Mouse (Mus musculus) lung, postnatal 0 days (tissue): ENCODE data around the gene Aldh1l1. TPM values are rescaled to one million over a fixed set of nuclear protein-coding genes. Genes with fewer than 3 reads are reported as not detected.

ENCODE experiments used
- ATAC-seq: fragments of 200-750 bp; cut with Nextera tagmentation; 2 replicates; pipeline ENCODE4 v1.8.0; 2017; ENCODE audit warnings: moderate library complexity
- DNase-seq: peaks from one replicate; pipeline ENCODE4 v3.0.0-alpha.2; 2016; ENCODE audit warnings: low spot score
- H3K27ac ChIP-seq: fragments of 300-500 bp; sonication (generic); 2 replicates; pipeline ENCODE4 v1.5.1; 2014; ENCODE audit warnings: antibody characterized with exemption, mild to moderate bottlenecking, low read length, mixed read lengths
- H3K27me3 ChIP-seq: fragments of 300-500 bp; sonication (generic); replicated peaks from 2 replicates; pipeline ENCODE4 v1.6.1; 2014; ENCODE audit warnings: low read length, mixed read lengths; ENCODE audit not compliant: insufficient read depth
- H3K36me3 ChIP-seq: fragments of 300-500 bp; sonication (generic); 2 replicates; pipeline ENCODE4 v1.6.1; 2014; ENCODE audit warnings: low read length, mixed read lengths; ENCODE audit not compliant: insufficient read depth
- H3K4me1 ChIP-seq: fragments of 300-500 bp; sonication (generic); 2 replicates; pipeline ENCODE4 v1.6.1; 2014; ENCODE audit warnings: antibody characterized with exemption, low read depth, low read length, mixed read lengths; ENCODE audit not compliant: insufficient read depth
- H3K4me2 ChIP-seq: fragments of 300-500 bp; sonication (generic); replicated peaks from 2 replicates; pipeline ENCODE4 v1.6.1; 2014; ENCODE audit warnings: low read depth, mild to moderate bottlenecking, low read length, moderate library complexity, mixed read lengths
- H3K4me3 ChIP-seq: fragments of 300-500 bp; sonication (generic); 2 replicates; pipeline ENCODE4 v1.5.1; 2014; ENCODE audit warnings: low read depth, low read length
- H3K9ac ChIP-seq: fragments of 300-500 bp; sonication (generic); replicated peaks from 2 replicates; pipeline ENCODE4 v1.6.1; 2014; ENCODE audit warnings: low read depth, mild to moderate bottlenecking
- H3K9me3 ChIP-seq: fragments of 300-500 bp; sonication (generic); 2 replicates; pipeline ENCODE4 v1.6.1; 2016; ENCODE audit warnings: low read length, mixed read lengths
- CTCF ChIP-seq: IDR thresholded peaks from 2 replicates; pipeline ENCODE4 v1.5.1; 2016; ENCODE audit warnings: antibody characterized with exemption, mild to moderate bottlenecking
- EP300 ChIP-seq: IDR thresholded peaks from 2 replicates; pipeline ENCODE4 v1.6.1; 2016; ENCODE audit warnings: antibody characterized with exemption, mild to moderate bottlenecking, control low read depth
- WGBS: fragments of 180-500 bp; shearing (Covaris S2); extraction: QIAGEN DNeasy Blood & Tissue Kit; methylation state at CpG from one replicate; pipeline ENCODE4 v1.1.7; 2014; 5-methylcytosine and 5-hydroxymethylcytosine counted together
- polyA plus RNA-seq: library from polyadenylated mRNA; unstranded; fragments of >200 nt; fragmentation: Nextera tagmentation; extraction: Ambion mirVana; gene quantifications from 2 replicates; pipeline ENCODE4 v1.2.1, GENCODE M21; 2015

Aldh1l1 gene
- polyA plus RNA-seq, result 4.8 and 5.7 TPM in 2 replicates

- TF ChIP-seq CTCF (no peak), EP300 (no peak)
- Histone ChIP-seq H3K4me3 (no peak within 1 kb of the TSS), H3K4me2 (no peak within 1 kb of the TSS), H3K36me3 (no peaks in the 10 kb centered on the region), H3K9ac (no peak within 1 kb of the TSS), H3K27me3 (no peaks in the 10 kb centered on the region), H3K9me3 (no peaks in the 10 kb centered on the region), H3K4me1 (no peaks in the 10 kb centered on the region), H3K27ac (no peak within 1 kb of the TSS)
- DNase-seq (no peak), ATAC-seq (no peak)
- 68% methylated on average over 12 of the region's 12 CpGs for WGBS
These were observed at the start of gene Aldh1l1 for GRCm38 (mm10) chr6:90486176-90486921. Gene Aldh1l1, plus strand, starts transcription at chr6:90486427.

GRCm38 (mm10) chr6:90437041-90437440, 49.2 kb upstream of the Aldh1l1 start:
- no peak overlapping the region for H3K4me2 ChIP-seq
- no peak for TF ChIP-seq CTCF
- ATAC-seq, result no peak
- no peaks in the 10 kb centered on the region for H3K4me1 ChIP-seq
- no peak overlapping the region for H3K4me3 ChIP-seq
- H3K9me3 ChIP-seq, result no peaks in the 10 kb centered on the region
- H3K36me3 ChIP-seq, result no peaks in the 10 kb centered on the region
- no peaks in the 10 kb centered on the region for H3K27me3 ChIP-seq
- H3K27ac ChIP-seq, result no peak overlapping the region; the same call in 1 of the 2 replicates
- DNase-seq, result no peak
- H3K9ac ChIP-seq, result no peak overlapping the region
- 79% methylated on average over 3 of the region's 3 CpGs for WGBS

- Histone ChIP-seq H3K4me3 (no peak overlapping the region), H3K9me3 (no peaks in the 10 kb centered on the region), H3K9ac (no peak overlapping the region), H3K4me2 (no peak overlapping the region), H3K27ac (no peak overlapping the region), H3K4me1 (peaks cover 6% of the 10 kb centered on the region; the same call in 1 of the 2 replicates), H3K27me3 (no peaks in the 10 kb centered on the region), H3K36me3 (no peaks in the 10 kb centered on the region)
- WGBS, result 63% methylated on average over 4 of the region's 4 CpGs
- no peak for TF ChIP-seq EP300
- no peak for TF ChIP-seq CTCF
- ATAC-seq (no peak), DNase-seq (no peak)
These were observed 39.3 kb upstream of the Aldh1l1 start for GRCm38 (mm10) chr6:90446883-90447282.

- 18% methylated on average over 7 of the region's 7 CpGs for WGBS
- DNase-seq, result peak; percentile 92
These were observed 36.0 kb upstream of the Aldh1l1 start for GRCm38 (mm10) chr6:90450179-90450578.

GRCm38 (mm10) chr6:90450697-90451096, 35.5 kb upstream of the Aldh1l1 start:
- 36% methylated on average over 5 of the region's 5 CpGs for WGBS
- Histone ChIP-seq H3K27ac (peak overlapping the region; percentile 20), H3K27me3 (no peaks in the 10 kb centered on the region), H3K4me3 (no peak overlapping the region), H3K9ac (no peak overlapping the region), H3K9me3 (no peaks in the 10 kb centered on the region), H3K4me1 (peaks cover 6% of the 10 kb centered on the region; the same call in 1 of the 2 replicates), H3K36me3 (no peaks in the 10 kb centered on the region), H3K4me2 (no peak overlapping the region)
- DNase-seq, result peak; percentile 62
- no peak for TF ChIP-seq CTCF
- no peak for TF ChIP-seq EP300
- ATAC-seq, result peak; percentile 81

More at GRCm38 (mm10) chr6:90450179-90450578, 36.0 kb upstream of the Aldh1l1 start:
- Histone ChIP-seq H3K9me3 (no peaks in the 10 kb centered on the region), H3K4me1 (peaks cover 6% of the 10 kb centered on the region; the same call in 1 of the 2 replicates), H3K4me2 (no peak overlapping the region), H3K9ac (no peak overlapping the region), H3K27ac (no peak overlapping the region; the same call in 1 of the 2 replicates), H3K4me3 (no peak overlapping the region), H3K27me3 (no peaks in the 10 kb centered on the region), H3K36me3 (no peaks in the 10 kb centered on the region)
- TF ChIP-seq EP300 (no peak), CTCF (peak; percentile 96)
- ATAC-seq, result peak; percentile 81

GRCm38 (mm10) chr6:90451512-90451911, 34.7 kb upstream of the Aldh1l1 start:
- DNase-seq, result no peak
- Histone ChIP-seq H3K27ac (no peak overlapping the region), H3K9ac (no peak overlapping the region), H3K4me2 (no peak overlapping the region), H3K27me3 (no peaks in the 10 kb centered on the region), H3K4me1 (peaks cover 6% of the 10 kb centered on the region; the same call in 1 of the 2 replicates), H3K9me3 (no peaks in the 10 kb centered on the region), H3K36me3 (no peaks in the 10 kb centered on the region), H3K4me3 (no peak overlapping the region)
- WGBS, result 89% methylated on average over 5 of the region's 5 CpGs
- no peak for TF ChIP-seq CTCF
- no peak for TF ChIP-seq EP300
- no peak for ATAC-seq
